Mouse (Mus musculus) MEL (cell line): ENCODE data around the gene Ptpdc1. TPM values are rescaled to one million over a fixed set of nuclear protein-coding genes. Genes with fewer than 3 reads are reported as not detected.
A peak's percentile ranks its signal among the peaks of the same experiment; 100 is the strongest.

Experiments
- DNase-seq: peaks from one replicate; pipeline ENCODE4 v3.0.0; 2011; ENCODE audit warnings: low read depth, low spot score
- H3K27ac ChIP-seq: 2 replicates; pipeline ENCODE4 v1.5.1; 2012; ENCODE audit warnings: low read depth, mild to moderate bottlenecking, control low read depth, low read length, moderate library complexity; ENCODE audit not compliant: control insufficient read depth
- H3K27me3 ChIP-seq, 2 experiments: fragments of 150-350 bp in 1 of 2; sonication (generic) in 1 of 2; 2 replicates each; pipeline ENCODE4 v1.6.1; 2012; ENCODE audit warnings: low read length in 2 of 2, mild to moderate bottlenecking in 2 of 2, improper control_type of control experiment in 1 of 2, moderate library complexity in 1 of 2; ENCODE audit not compliant: insufficient read depth in 2 of 2, control insufficient read depth in 1 of 2
- H3K36me3 ChIP-seq, 2 experiments: 2 replicates each; pipeline ENCODE4 v1.6.1; 2012 to 2014; ENCODE audit warnings: low read length in 2 of 2, improper control_type of control experiment in 1 of 2, inconsistent platforms in 1 of 2, mild to moderate bottlenecking in 1 of 2; ENCODE audit not compliant: insufficient read depth in 2 of 2, control insufficient read depth in 1 of 2
- H3K4me1 ChIP-seq, 2 experiments: fragments of 150-350 bp in 1 of 2; sonication (generic) in 1 of 2; 2 replicates each; pipeline ENCODE4 v1.6.1; 2012; ENCODE audit warnings: low read length in 2 of 2, improper control_type of control experiment in 1 of 2, mild to moderate bottlenecking in 1 of 2; ENCODE audit not compliant: insufficient read depth in 2 of 2, control insufficient read depth in 1 of 2
- H3K4me3 ChIP-seq, 2 experiments: fragments of 150-350 bp in 1 of 2; sonication (generic) in 1 of 2; 2 replicates each; pipeline ENCODE4 v1.5.1; 2012; ENCODE audit warnings: low read depth in 2 of 2, low read length in 2 of 2, mild to moderate bottlenecking in 2 of 2, moderate library complexity in 2 of 2, control low read depth in 1 of 2, improper control_type of control experiment in 1 of 2; ENCODE audit not compliant: control insufficient read depth in 1 of 2, insufficient read depth in 1 of 2
- H3K79me2 ChIP-seq: 2 replicates; pipeline ENCODE4 v1.6.1; 2012; ENCODE audit warnings: mild to moderate bottlenecking, low read length, moderate library complexity; ENCODE audit not compliant: control insufficient read depth, poor library complexity, insufficient read depth
- H3K9ac ChIP-seq: 2 replicates; pipeline ENCODE4 v1.6.1; 2012; ENCODE audit warnings: low read depth, mild to moderate bottlenecking, control low read depth, low read length, moderate library complexity; ENCODE audit not compliant: control insufficient read depth, poor library complexity, severe bottlenecking
- H3K9me3 ChIP-seq: fragments of 150-350 bp; sonication (generic); replicated peaks from 2 replicates; pipeline ENCODE4 v1.6.1; 2012; ENCODE audit warnings: mild to moderate bottlenecking, low read length, improper control_type of control experiment, moderate library complexity; ENCODE audit not compliant: insufficient read depth
- CTCF ChIP-seq, 3 experiments: IDR thresholded peaks in 2 of 3; conservative IDR thresholded peaks in 1 of 3; 2 replicates each; pipeline ENCODE4 v1.5.1; 2011 to 2012; ENCODE audit warnings: low read length in 3 of 3, low read depth in 2 of 3, mild to moderate bottlenecking in 2 of 3, improper control_type of control experiment in 1 of 3, inconsistent platforms in 1 of 3, mixed read lengths in 1 of 3, moderate library complexity in 1 of 3; ENCODE audit not compliant: control insufficient read depth in 1 of 3, insufficient read depth in 1 of 3, poor library complexity in 1 of 3, severe bottlenecking in 1 of 3
- E2F4 ChIP-seq: IDR thresholded peaks from 2 replicates; pipeline ENCODE4 v1.6.1; 2011; ENCODE audit warnings: low read depth, low read length, improper control_type of control experiment, borderline replicate concordance
- ETS1 ChIP-seq: IDR thresholded peaks from 2 replicates; pipeline ENCODE4 v1.6.1; 2012; ENCODE audit warnings: low read depth, mild to moderate bottlenecking, inconsistent platforms, low read length, improper control_type of control experiment, moderate library complexity
- GATA1 ChIP-seq: IDR thresholded peaks from 2 replicates; pipeline ENCODE4 v1.6.1; 2011; ENCODE audit warnings: low read depth, low read length, improper control_type of control experiment
- MAFK ChIP-seq: IDR thresholded peaks from 2 replicates; pipeline ENCODE4 v1.6.1; 2011; ENCODE audit warnings: low read depth, mild to moderate bottlenecking, low read length, improper control_type of control experiment, borderline replicate concordance
- NELFE ChIP-seq: IDR thresholded peaks from 2 replicates; pipeline ENCODE4 v1.6.1; 2011; ENCODE audit warnings: low read depth, low read length, improper control_type of control experiment
- NRF1 ChIP-seq: IDR thresholded peaks from 2 replicates; pipeline ENCODE4 v1.6.1; 2014; ENCODE audit warnings: low read depth, mild to moderate bottlenecking, inconsistent platforms, low read length, improper control_type of control experiment, moderate library complexity; ENCODE audit not compliant: poor library complexity, insufficient read depth, severe bottlenecking
- POLR2AphosphoS5 ChIP-seq: IDR thresholded peaks from 2 replicates; pipeline ENCODE4 v1.6.1; 2012; ENCODE audit warnings: low read depth, borderline replicate concordance, mild to moderate bottlenecking, inconsistent platforms, low read length, moderate library complexity, mixed read lengths
- RAD21 ChIP-seq: IDR thresholded peaks from 2 replicates; pipeline ENCODE4 v1.6.1; 2011; ENCODE audit warnings: mild to moderate bottlenecking, low read depth, low read length, improper control_type of control experiment
- RCOR1 ChIP-seq: IDR thresholded peaks from 2 replicates; pipeline ENCODE4 v1.6.1; 2012; ENCODE audit warnings: low read depth, mild to moderate bottlenecking, inconsistent platforms, low read length, improper control_type of control experiment
- SIN3A ChIP-seq: IDR thresholded peaks from 2 replicates; pipeline ENCODE4 v1.6.1; 2012; ENCODE audit warnings: low read length, improper control_type of control experiment, inconsistent platforms
- SMC3 ChIP-seq: IDR thresholded peaks from 2 replicates; pipeline ENCODE4 v1.6.1; 2011; ENCODE audit warnings: low read depth, low read length, improper control_type of control experiment
- TAL1 ChIP-seq: IDR thresholded peaks from 2 replicates; pipeline ENCODE4 v1.6.1; 2012; ENCODE audit warnings: mild to moderate bottlenecking, inconsistent platforms, low read length, moderate library complexity, mixed read lengths
- ZC3H11A ChIP-seq: IDR thresholded peaks from 2 replicates; pipeline ENCODE4 v1.6.1; 2012; ENCODE audit warnings: low read depth, mild to moderate bottlenecking, inconsistent platforms, low read length, improper control_type of control experiment
- ZNF384 ChIP-seq: IDR thresholded peaks from 2 replicates; pipeline ENCODE4 v1.6.1; 2012; ENCODE audit warnings: low read depth, mild to moderate bottlenecking, inconsistent platforms, low read length, improper control_type of control experiment
- polyA plus RNA-seq, 2 experiments: library from polyadenylated mRNA; stranded (reverse) in 1 of 2; unstranded in 1 of 2; fragments of >175 nt in 1 of 2; fragments of >200 nt in 1 of 2; gene quantifications; 2 replicates each; pipeline versions ENCODE4 v1.2.1 to v1.2.4; 2012; ENCODE audit warnings: low replicate concordance in 2 of 2, low read depth in 1 of 2; ENCODE audit not compliant: insufficient read length in 2 of 2, insufficient read depth in 1 of 2, missing spikeins in 1 of 2
- total RNA-seq: library from RNA; depleted of rRNA; stranded (reverse); fragments of 300-350 nt; gene quantifications from 2 replicates; pipeline ENCODE4 v1.2.3, GENCODE M21; 2012

Gene Ptpdc1
- total and polyA plus RNA-seq, 3 experiments, result 3.3 to 7.6 TPM; not detected in 1

DNA sequence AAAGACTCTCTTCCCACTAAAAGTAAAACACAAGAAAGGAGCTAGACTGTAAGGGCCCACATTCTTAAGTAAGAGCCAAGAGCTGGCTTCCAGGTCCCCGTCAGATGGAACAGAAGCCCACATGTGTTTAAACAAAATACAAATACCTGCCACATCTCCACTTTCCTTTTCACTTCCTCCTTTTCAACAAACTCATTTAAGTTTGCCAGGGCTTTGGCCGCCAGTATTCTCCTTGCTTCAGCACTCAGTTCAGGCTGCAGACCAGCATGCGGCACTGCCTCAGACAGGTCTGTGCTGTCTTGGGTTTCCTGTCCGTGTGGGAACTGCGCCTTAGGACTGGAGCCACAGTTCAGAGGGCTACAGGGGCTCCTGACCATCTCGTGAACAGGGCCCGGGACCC is 39.7 kb downstream of the Ptpdc1 start:
- H3K79me2 ChIP-seq, result no peaks in the 10 kb centered on the region
- H3K9ac ChIP-seq, result no peak overlapping the region
- no peak for DNase-seq
- no peaks in the 10 kb centered on the region for H3K9me3 ChIP-seq
- no peaks in the 10 kb centered on the region for H3K27me3 ChIP-seq
- TF ChIP-seq SIN3A (no peak), MAFK (no peak), ZNF384 (no peak), TAL1 (no peak), E2F4 (no peak), CTCF (IDR thresholded peaks at IDR 0.05 in 2 of 3, conservative IDR thresholded peaks at IDR 0.05 in 1 of 3; ENCODE audit: control insufficient read depth in 1 of 3, insufficient read depth in 1 of 3, low read depth in 2 of 3, low read length in 3 of 3, poor library complexity in 1 of 3, severe bottlenecking in 1 of 3) (no peak), RCOR1 (no peak), POLR2AphosphoS5 (no peak), NRF1 (no peak), GATA1 (no peak), ZC3H11A (no peak), NELFE (no peak), ETS1 (no peak)
- no peak overlapping the region for H3K4me3 ChIP-seq
- H3K36me3 ChIP-seq, result no peaks in the 10 kb centered on the region; a peak in 1 of 4 replicates
- H3K27ac ChIP-seq, result no peak overlapping the region
- H3K4me1 ChIP-seq, result no peaks in the 10 kb centered on the region

GRCm38 (mm10) chr13:48582688-48583379 is 42.6 kb downstream of the Ptpdc1 start:
- H3K9me3 ChIP-seq, result no peaks in the 10 kb centered on the region
- no peaks in the 10 kb centered on the region for H3K27me3 ChIP-seq
- H3K4me1 ChIP-seq, result no peaks in the 10 kb centered on the region
- H3K79me2 ChIP-seq, result no peaks in the 10 kb centered on the region
- no peaks in the 10 kb centered on the region; a peak in 1 of 4 replicates for H3K36me3 ChIP-seq
- H3K27ac ChIP-seq, result no peak overlapping the region
- no peak for TF ChIP-seq SIN3A
- TF ChIP-seq SMC3, result peak; percentile 53
- peak; percentile 33 for TF ChIP-seq RAD21
- TF ChIP-seq CTCF (IDR thresholded peaks at IDR 0.05 in 2 of 3, conservative IDR thresholded peaks at IDR 0.05 in 1 of 3; ENCODE audit: control insufficient read depth in 1 of 3, insufficient read depth in 1 of 3, low read depth in 2 of 3, low read length in 3 of 3, poor library complexity in 1 of 3, severe bottlenecking in 1 of 3), result peak in 1 of 3 experiments; percentile 29; a peak in 2 of 6 replicates
- 0 out of 2 replicates have a peak, but pooled peaks have one; percentile 15 for TF ChIP-seq ZC3H11A
- H3K9ac ChIP-seq, result no peak overlapping the region
- DNase-seq, result peak; percentile 15
- H3K4me3 ChIP-seq, result no peak overlapping the region
